In the genomic region with DNA sequence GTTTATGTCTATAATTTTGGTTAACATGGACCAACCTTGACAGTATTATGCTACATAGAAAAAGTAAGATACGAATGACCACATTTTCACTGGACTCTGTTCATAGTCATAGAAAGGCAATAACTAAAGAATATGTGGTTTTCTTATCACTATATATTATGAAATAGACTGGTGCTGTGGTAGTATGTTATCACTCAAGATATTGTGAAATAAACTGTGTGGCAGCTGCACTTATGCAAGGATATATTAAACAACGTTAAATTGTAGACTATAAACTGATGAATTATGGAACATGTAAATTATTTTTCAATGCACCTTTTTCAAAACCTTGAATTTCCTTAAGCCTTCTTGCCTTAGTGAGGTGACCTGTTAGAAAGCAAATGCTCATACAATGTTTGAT, we compare ENCODE assay signal across 30 mouse cellular contexts.
"Had no signal": no experiment of that assay in that cellular context is flagged by ENCODE, and none has a peak within 500 bp of the region (broad histone marks: within the 10 kb centered on the region; RNA-seq: fewer than 3 reads in every experiment).

No protein-coding gene starts in this region.

- H3K27me3 ChIP-seq: heart, embryonic 12.5 days; heart, embryonic 13.5 days; heart, embryonic 15.5 days; hindbrain, embryonic 12.5 days; hindbrain, embryonic 13.5 days; hindbrain, embryonic 15.5 days; intestine, embryonic 15.5 days; kidney, embryonic 15.5 days had no signal

- H3K9ac ChIP-seq: heart, embryonic 12.5 days; heart, embryonic 13.5 days; heart, embryonic 15.5 days; hindbrain, embryonic 12.5 days; hindbrain, embryonic 13.5 days; hindbrain, embryonic 14.5 days; hindbrain, embryonic 15.5 days; intestine, embryonic 15.5 days; kidney, embryonic 15.5 days had no signal

- H3K4me1 ChIP-seq: heart, embryonic 12.5 days; heart, embryonic 13.5 days; heart, embryonic 15.5 days; hindbrain, embryonic 10.5 days; hindbrain, embryonic 12.5 days; hindbrain, embryonic 13.5 days; hindbrain, embryonic 15.5 days; intestine, embryonic 15.5 days; kidney, embryonic 15.5 days had no signal

- H3K4me3 ChIP-seq: heart, embryonic 12.5 days; heart, embryonic 13.5 days; heart, embryonic 15.5 days; hindbrain, embryonic 10.5 days; hindbrain, embryonic 12.5 days; hindbrain, embryonic 13.5 days; hindbrain, embryonic 15.5 days; intestine, embryonic 15.5 days; kidney, embryonic 15.5 days; layer of hippocampus, adult 2 months; left cerebral cortex, adult 2 months had no signal

- H3K36me3 ChIP-seq: heart, embryonic 12.5 days; heart, embryonic 13.5 days; heart, embryonic 15.5 days; hindbrain, embryonic 10.5 days; hindbrain, embryonic 12.5 days; hindbrain, embryonic 13.5 days; hindbrain, embryonic 15.5 days; intestine, embryonic 15.5 days; kidney, embryonic 15.5 days had no signal

- H3K9me3 ChIP-seq: heart, embryonic 12.5 days; heart, embryonic 13.5 days; heart, embryonic 15.5 days; hindbrain, embryonic 10.5 days; hindbrain, embryonic 12.5 days; hindbrain, embryonic 13.5 days; hindbrain, embryonic 15.5 days; intestine, embryonic 15.5 days; kidney, embryonic 15.5 days had no signal

- H3K27ac ChIP-seq: heart, embryonic 13.5 days; heart, embryonic 15.5 days; hindbrain, embryonic 10.5 days; hindbrain, embryonic 12.5 days; hindbrain, embryonic 13.5 days; hindbrain, embryonic 14.5 days; hindbrain, embryonic 15.5 days; hindbrain, postnatal 0 days; intestine, embryonic 15.5 days; kidney, embryonic 15.5 days; kidney, postnatal 0 days; layer of hippocampus, adult 2 months; left cerebral cortex, adult 2 months had no signal

- DNase-seq: heart, postnatal 10 days; heart, postnatal 14 days; heart, postnatal 36 days; heart, postnatal 4 days; kidney, adult 11 months; kidney, adult 18-20 months; kidney, adult 2 months; kidney, adult 8-10 months; kidney, adult 9 months; kidney, postnatal 10 days; kidney, postnatal 14 days; kidney, postnatal 25 days; kidney, postnatal 36 days; kidney, postnatal 4 days; layer of hippocampus, adult 9-11 months; layer of hippocampus, postnatal 36 days had no signal
